Mouse (Mus musculus) mouse trophoblast stem cell (cell line): ENCODE data around the gene Rgs16.

Experiments used
- in situ Hi-C, 2 experiments: fragments of 300-500 bp; cut with MseI, MboI; formaldehyde crosslinking; loops; 2 replicates in 1 of 2; 3 replicates in 1 of 2; pipeline ENCODE4 v1.15.1; 2025

Gene Rgs16

GRCm38 (mm10) chr1:153740145-153740544, at the start of gene Rgs16:
Gene Rgs16 (plus strand): TSS chr1:153740349.
- in situ Hi-C loops, result no loop called here

- in situ Hi-C loops, result no loop called here
Observed at GRCm38 (mm10) chr1:153692526-153692925, 47.6 kb upstream of the Rgs16 start.

- in situ Hi-C loops, result no loop called here
Observed at GRCm38 (mm10) chr1:153694372-153695120, 45.6 kb upstream of the Rgs16 start.

GRCm38 (mm10) chr1:153695398-153695797, 44.8 kb upstream of the Rgs16 start:
- in situ Hi-C loops, result no loop called here

GRCm38 (mm10) chr1:153696093-153696492, 44.1 kb upstream of the Rgs16 start:
- in situ Hi-C loops, result no loop called here

- in situ Hi-C loops, result no loop called here
Observed at GRCm38 (mm10) chr1:153696541-153696940, 43.6 kb upstream of the Rgs16 start.

DNA sequence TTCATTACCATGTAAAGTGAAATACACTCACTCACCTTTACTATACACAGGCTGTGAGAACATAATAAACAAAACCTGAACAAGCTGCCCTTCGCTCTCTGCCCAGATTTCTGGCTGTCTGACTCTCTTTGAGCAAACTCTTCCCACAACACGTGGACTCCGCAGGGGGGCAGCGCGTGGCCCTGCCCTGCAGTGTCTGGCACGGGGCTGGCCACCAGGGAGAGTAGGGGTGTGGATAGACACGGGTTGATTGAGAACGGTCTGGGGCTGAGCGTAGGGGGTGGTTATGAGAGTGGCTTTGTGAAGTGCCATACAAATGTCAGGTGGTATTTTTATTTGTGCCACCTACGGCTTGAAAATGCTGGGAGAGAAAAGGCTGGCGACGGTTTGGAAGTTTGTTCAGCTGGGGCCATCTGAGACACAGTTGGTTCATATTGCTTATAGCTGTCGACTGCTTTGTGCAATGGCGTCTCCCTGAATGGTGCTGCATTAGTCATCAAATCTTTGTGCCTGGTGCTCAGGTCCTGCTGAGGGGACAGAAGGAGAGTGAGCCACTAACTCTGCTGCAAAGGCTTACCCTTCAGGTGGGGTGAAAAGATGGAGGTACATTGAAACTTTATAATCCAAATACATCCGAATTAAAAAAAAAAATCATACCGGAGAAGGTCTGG, 42.4 kb upstream of the Rgs16 start:
- in situ Hi-C loops, result no loop called here

DNA sequence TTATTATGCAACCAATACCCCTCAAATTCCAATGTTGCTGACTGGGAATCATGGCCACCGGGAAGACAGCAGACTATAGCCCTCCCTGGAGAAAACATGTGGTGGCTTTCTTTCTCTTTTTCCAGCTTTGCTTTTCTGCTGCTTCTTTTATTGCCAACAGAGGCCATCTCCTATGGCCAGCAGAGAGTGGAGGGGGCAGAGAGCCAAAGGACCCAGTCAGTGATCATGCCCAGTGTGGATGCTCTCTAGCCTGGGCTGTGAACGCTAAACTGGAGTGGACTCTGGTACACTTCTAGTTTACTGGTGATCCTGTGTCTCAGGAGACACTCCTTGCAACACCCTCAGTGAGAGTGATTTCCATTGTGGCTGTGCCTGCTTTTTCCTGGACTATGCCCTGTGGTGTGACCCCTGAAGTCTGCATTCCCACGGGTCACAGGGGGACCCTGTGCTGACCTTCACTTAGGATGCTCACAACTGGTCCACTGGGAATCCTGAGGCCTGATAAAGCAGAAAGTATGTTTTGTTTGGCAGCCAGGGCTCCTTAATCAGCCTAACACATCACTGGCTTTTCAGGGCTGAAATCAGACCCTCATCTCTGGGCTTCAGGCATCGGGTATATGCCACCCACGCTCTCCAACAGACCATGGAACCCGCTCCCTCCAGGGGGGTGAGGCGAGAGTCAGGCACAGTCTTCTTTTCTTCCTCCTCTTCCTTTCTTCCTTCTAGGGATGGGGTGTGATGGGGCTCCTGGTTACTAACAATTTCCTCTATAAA, 41.7 kb upstream of the Rgs16 start:
- in situ Hi-C loops, result no loop called here

DNA sequence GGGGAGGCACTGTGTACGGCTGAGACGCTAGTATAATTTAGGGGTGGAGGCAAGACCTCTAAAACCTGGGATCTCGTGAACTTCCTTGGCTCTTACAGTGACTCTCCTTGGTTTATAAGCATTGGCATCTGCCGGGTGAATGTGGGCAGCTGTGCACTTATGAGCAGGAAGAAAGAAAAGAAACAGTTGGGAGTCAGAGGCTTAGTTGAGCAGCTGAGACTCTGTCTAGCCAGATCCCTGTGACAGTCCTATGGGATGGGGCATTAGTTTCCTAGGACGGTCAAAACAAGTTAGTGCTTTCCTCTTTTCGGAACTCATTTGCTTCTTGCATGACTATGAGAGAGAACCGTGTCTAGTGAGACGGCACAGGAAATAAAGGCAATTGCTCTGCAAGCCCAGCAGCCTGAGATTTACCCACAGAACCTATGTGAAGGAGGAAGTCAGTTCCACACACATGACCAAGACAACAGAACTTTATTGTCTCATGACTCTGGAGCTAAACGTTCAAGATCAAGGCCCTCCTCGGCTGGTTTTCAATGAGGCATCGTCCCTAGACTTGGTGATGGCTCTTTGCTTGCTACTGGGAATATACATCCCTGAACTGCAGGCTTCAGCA, 39.6 kb upstream of the Rgs16 start:
- in situ Hi-C loops, result no loop called here

DNA sequence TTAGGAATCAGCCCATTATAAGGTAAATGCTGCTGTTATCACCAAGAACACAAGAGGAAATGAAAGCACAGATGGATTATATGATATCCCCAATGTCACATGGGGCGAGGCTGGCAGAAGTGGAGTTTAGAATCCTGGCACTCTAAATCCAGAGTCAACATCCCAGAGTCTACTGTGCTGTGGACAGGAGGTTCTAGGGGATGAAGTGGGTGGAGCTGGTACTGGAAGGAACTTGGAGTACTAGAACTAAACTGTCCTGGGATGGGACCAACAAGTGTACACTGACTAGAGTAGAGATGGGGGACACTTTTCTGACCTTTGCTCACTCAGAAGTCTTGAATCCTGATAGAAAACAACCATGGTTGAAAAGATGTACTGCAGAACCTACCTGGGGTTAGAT, 38.7 kb upstream of the Rgs16 start:
- in situ Hi-C loops, result no loop called here

DNA sequence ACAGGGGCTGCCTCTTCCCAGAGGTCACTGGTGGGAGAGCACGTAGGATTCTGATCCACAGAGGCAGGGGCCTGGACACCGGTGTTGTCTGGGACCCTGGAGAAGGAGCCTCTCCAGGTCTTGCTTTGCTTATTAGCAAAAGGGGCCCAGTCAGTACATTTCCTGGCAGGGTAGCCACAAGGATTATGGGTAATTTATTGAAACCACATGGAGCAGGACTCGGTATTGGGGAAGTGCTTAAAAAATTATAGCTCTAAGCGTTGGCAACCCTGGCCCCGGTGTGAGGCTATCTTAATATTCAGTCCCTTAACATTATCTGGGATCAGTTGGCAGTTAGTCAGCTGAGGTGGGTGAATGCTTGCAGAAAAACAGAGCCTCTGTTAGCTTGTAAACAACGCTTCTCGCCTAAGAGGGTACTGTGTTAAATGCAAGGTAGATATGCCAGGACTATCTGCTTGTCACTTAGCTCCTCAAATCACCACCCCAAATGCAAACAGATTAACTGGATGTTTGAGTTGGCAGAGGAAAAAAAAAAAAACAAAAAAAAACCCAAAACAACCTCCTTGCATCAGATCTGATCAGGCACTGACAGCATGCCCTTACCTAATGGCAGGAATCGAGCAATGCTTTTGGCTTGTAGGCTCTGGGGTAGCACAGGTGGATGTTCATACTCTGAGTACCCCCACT, 37.8 kb upstream of the Rgs16 start:
- in situ Hi-C loops, result no loop called here

GRCm38 (mm10) chr1:153702853-153703410, 37.2 kb upstream of the Rgs16 start:
- in situ Hi-C loops, result no loop called here

DNA sequence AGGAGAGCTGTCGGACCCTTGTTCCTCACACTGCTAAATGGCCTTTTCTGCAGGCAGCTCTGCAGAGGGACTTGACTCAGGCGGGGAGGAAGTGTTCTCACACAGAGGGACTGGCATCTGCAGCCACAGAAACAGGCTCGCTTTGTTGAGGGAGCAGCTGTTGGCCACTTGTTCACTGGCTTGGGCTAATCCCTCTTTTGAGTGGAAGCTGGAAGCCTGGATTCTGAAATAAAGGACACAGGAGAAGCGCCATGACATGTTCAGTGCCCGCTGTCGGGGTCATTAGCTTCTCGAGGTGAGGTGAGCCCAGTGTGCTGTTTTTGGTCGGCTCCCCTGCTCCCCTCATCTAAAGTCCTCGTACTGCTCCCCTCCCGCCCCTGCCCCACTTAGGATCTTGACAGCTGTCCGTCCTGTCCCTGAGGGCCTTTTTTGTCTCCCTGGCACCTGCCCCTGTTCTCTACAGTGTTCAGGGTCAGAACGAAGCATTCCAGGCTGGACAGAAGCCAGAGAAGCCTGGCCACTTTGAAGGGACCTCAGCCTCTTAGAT, 36.6 kb upstream of the Rgs16 start:
- in situ Hi-C loops, result no loop called here

- in situ Hi-C loops, result no loop called here
Observed at GRCm38 (mm10) chr1:153704174-153704573, 36.0 kb upstream of the Rgs16 start.

GRCm38 (mm10) chr1:153704996-153705395, 35.2 kb upstream of the Rgs16 start:
- in situ Hi-C loops, result no loop called here

DNA sequence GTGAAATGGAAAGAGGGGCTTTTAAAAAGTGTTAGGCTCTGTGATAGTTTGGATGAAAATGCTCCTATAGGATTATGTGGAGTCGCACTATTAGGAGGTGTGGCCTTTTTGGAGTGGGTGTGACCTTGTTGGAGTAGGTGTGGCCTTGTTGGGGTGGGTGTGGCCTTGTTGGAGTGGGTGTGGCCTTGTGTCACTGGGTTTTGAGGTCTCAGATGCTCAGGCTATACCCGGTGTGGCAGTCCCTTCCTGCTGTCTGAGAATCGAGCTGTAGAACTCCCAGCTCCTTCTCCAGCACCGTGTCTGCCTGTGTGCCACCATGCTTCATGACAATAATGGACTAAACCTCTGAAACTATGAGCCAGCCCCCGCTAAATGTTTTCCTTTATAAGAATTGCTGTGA, 31.5 kb upstream of the Rgs16 start:
- in situ Hi-C loops, result no loop called here

DNA sequence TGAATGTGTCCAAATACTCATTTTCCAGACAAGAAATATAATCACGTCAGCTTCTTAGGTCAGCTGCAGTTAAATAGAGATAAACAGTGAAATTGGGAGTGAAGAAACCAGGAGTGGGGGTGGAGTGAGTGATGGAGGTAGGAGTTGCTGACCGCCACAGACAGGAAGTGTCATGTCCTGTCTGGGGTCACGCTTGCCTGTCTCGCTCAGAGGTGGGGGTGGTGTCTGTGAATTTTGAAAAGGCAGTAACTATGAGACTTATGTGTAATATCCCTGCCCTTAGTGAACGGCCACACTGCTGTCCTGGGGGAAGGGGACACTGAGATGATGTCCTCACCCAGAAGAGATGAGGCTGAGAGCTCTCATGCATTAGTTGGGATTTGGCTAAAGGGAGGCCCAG, 30.7 kb upstream of the Rgs16 start:
- in situ Hi-C loops, result no loop called here

GRCm38 (mm10) chr1:153711544-153712262, 28.4 kb upstream of the Rgs16 start:
- in situ Hi-C loops, result no loop called here

DNA sequence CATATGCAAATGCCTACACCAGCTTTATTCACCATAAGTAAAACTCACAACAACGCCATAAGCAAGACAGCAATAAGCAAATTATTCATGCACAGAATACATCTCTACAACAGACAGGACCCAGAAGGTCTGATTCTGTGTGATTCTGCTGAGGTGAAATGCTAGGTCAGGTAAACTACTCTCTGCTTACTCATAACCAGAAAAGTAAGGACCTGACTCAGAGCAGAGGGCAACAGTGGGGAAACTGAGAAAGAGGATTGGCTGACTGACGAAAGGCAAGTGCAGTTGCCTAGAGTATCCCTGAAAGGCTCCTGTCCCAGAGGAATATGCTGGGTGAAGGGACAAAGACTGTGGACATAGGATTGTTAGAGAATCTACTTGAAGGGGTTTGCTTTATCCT, 27.5 kb upstream of the Rgs16 start:
- in situ Hi-C loops, result no loop called here

DNA sequence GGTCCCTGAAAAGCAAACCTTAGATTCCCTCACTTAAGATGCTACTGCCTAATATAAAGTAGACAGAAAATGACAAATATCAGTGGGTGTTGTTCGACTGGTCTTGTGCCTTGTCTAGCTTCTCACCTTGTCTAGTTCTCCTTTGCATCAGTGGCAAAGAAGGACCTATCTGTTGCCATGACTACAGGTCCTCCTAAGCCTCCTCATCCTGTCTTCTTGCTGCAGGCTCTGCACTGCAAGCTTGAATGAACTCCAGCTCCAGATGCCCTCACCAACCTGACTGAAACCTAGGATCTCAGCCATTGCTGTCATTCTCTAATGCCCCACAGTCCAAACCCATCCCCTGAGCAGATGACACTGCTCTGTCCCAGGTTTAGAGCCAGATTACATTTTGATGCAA, 22.2 kb upstream of the Rgs16 start:
- in situ Hi-C loops, result no loop called here
